Mouse (Mus musculus) testis, postnatal 14 days (tissue): ENCODE results near the gene Nme3.

Experiments
- DNase-seq: peaks from one replicate; pipeline ENCODE4 v3.0.0; 2021; ENCODE audit warnings: low spot score

The Nme3 gene

GRCm38 (mm10) chr17:24881738-24882440 is 14.4 kb upstream of the Nme3 start:
- no peak for DNase-seq

- no peak for DNase-seq
Measured at GRCm38 (mm10) chr17:24884391-24884790, 11.9 kb upstream of the Nme3 start.

DNA sequence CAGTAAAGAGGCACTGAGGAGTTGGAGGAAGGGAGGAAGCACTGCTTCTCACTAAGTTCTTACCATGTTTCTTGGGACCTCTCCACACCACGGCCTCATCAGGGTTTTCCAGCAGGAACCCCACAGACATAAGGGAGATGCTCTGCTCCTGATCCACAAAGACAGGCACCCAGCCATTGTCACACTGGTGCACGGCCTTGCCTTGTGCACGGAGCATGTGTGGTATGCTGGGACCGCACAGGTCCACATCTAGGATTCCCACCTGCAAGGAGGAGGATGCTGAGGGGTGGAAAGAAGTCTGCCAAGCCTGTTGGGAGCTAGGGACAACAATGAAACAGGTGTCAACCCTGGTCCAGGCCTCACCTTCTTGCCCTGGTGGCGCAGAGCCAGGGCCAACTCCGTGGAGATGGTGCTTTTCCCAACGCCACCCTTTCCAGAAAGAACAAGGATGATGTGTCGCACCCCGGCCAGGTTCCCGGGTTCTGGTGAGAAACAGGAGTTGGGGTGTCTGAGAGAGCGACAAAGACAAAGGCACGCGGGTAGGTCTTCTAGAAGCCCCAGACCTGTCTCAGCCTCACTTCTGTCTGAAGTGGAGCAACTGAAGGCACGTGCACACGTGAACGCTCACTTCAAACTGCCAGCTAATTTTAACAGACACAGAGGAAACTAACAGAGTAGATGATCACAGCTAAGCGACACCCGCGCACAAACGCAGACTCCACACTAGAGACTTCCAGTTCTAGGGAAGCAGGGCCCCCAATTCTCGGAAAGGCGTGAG is 10.8 kb upstream of the Nme3 start:
- no peak for DNase-seq

DNA sequence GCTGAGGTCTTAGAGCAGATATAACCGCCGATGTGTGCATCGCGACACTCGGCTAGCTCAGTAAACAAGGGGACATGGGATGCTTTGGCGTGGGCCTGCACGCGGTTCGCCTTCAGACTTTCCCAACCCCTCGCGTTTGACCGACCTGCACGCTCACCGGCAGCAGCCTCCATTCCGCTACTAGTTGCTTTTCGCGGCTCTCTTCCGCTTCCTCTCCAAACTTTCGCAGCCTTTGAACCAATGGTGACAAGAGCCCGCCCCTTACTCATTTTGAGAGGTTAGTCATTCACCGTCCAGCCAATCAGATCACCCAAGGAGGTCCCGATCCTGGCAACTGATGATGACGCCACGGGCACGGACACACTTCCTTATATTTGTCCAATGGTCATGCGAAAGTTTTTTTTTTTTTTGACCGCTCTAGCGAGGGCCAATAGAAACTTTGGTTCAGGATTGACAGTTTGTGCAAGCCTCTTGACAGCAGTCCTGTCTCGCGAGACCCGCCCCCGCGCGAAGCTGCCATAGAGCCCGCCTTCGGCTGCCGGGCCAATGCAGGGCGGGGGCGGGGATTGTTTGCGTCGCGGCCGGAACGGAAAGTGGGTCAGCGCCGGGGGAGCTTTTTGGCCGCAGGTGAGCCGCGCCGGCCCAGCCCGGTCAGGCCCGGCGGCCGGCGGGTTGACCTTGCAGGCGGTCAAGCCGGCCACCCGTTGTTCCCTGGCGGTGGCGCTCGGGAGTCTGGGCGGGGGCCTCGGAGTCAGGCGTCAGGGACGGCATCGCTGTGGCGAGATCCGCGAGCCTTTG is 10.0 kb upstream of the Nme3 start, which contains the start of the genes Nubp2 and Spsb3:
Gene Nubp2 (minus strand): TSS at position 216 of the 798 bp plus-strand sequence.
Gene Spsb3 (plus strand): TSS at position 510 of the 798 bp plus-strand sequence.
- peak; percentile 99 for DNase-seq

- DNase-seq = no peak
Measured at GRCm38 (mm10) chr17:24886932-24887271, 9.4 kb upstream of the Nme3 start.

DNA sequence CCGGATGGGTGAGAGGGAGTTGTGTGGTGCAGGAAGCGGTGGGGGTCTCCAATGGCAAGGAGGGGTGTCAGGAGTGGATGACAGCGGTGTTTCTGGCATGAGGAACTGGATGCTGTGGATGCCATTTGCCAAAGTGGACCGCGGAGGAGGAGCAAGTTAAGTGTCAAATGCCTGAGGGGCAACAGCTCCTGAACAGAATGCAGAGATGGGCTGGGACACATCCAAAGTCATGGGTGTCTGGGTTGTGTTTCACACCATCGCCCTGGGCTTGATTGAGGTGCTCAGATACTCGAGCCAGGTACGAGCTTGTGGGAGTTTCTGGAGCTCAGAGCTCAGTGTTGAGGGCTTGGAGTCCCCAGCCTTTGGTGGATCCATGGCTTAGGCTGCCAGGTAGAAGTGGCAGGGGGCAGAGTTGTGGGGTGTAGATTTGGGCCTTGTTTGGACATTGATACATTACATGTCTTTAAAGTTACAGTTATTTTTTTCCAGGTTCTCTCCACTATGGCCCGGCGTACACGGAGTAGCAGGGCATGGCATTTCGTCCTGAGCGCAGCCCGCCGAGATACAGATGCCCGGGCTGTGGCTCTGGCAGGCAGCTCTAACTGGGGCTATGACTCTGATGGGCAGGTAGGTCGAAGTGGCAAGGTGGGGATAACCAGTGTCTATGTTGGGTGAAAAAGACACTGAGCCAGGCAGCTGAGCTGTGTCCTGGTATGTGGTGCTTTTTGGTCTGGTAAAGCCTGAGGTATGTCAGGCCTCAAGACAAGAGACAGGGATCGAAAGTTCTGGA is 8.8 kb upstream of the Nme3 start:
- no peak for DNase-seq

DNA sequence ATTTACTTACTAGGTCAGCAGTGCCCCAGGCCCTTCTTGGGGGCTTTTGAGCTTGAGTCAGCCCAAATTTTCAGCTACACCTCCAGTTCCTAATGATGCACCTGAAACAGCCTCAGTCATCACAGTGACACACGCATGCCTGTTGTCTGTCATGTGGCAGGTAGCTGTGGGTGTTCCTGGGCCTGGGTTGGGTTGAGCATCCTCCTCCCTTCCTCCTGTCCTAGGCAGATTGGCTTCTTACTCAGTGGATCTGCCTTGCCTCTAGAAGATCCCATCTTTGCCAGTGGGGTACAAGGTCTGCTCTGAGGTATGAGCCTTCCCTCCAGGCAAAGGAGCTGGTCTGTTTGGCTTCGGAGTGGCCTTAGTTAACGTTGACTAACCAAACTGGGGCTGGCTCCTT is 7.4 kb upstream of the Nme3 start:
- DNase-seq = no peak

DNA sequence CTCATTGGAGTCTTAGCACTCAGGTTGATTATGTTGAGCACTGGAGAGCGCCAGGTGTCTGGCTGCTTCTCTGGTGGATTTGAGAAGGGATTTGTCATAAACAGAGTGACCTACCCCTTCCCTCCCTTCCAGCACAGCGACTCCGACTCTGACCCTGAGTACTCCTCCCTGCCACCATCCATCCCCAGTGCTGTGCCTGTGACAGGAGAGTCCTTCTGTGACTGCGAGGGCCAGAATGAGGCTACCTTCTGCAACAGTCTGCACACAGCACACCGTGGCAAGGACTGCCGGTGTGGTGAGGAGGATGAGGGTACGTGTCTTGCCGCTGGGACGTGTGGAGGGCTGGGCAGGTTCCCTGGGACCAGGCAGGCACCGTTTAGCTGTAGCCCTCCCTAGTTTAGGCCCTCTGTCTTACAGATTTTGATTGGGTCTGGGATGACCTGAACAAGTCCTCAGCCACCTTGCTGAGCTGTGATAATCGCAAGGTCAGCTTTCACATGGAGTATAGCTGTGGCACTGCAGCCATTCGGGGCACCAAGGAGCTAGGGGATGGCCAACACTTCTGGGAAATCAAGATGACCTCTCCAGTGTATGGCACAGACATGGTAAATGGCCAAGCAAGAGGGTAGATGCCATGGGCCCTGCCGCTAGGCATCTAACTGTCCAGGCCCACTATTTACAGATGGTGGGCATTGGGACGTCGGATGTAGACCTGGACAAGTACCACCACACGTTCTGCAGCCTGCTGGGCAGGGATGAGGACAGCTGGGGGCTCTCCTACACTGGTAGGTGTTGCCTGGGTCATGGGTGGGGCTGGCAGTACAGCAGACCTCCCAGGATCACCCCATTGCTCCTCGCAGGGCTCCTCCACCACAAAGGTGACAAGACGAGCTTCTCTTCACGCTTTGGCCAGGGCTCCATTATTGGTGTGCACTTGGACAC is 5.9 kb upstream of the Nme3 start:
- no peak for DNase-seq

DNA sequence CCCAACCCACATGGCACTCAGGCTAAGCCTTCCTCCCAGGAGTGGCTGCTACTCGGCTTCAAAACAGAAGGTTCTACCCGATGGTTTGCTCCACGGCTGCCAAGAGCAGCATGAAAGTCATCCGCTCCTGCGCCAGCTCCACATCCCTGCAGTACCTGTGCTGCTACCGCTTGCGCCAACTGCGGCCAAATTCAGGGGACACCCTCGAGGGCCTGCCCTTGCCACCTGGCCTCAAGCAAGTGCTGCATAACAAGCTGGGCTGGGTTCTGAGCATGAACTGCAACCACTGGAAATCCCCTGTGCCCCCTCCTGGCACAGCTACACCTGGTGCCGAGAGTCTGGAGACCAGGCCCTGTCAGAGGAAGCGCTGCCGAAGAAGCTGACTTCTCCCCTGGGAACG is 5.0 kb upstream of the Nme3 start:
- DNase-seq = no peak

DNA sequence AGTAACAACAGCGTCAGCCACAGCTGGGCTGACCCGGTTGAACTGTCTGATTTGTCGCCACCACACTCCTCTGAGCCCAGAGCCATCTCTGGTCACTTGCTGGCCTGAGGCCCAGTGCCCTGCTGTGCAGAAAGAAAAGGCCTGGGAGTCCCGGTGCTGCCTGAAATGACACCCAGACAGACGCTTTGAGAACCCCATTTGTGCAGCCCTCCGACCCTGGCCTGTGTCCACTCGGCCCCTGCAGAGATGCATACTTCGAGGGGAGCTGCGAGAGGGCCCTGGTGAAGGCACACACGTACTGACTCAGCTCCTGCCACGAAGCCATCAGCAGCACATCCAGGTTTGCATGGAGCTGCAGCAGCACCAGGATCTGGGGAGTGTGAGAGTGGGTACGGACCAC is 3.5 kb upstream of the Nme3 start:
- DNase-seq = no peak

DNA sequence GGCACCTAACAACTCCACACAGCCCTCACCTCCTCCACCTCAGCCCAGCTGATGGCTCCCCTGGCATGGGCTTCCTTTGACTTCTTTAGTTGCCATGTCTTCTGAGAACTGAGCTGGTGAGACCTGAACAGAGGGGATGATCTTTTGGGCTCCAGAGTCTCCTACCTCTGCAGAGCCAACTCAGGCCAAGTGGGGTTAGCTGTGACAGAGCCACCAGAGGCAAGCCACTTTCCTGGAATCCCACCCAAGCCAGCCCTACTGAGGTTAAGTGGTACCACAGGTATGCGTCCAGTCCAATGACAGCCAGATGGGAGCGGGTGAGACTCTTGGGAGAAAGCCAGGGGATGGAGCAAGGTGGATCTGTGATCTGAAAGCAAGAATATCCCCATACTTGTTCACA is 3.0 kb upstream of the Nme3 start:
- DNase-seq = no peak

GRCm38 (mm10) chr17:24894061-24894994 is 2.0 kb upstream of the Nme3 start:
- DNase-seq = no peak

DNA sequence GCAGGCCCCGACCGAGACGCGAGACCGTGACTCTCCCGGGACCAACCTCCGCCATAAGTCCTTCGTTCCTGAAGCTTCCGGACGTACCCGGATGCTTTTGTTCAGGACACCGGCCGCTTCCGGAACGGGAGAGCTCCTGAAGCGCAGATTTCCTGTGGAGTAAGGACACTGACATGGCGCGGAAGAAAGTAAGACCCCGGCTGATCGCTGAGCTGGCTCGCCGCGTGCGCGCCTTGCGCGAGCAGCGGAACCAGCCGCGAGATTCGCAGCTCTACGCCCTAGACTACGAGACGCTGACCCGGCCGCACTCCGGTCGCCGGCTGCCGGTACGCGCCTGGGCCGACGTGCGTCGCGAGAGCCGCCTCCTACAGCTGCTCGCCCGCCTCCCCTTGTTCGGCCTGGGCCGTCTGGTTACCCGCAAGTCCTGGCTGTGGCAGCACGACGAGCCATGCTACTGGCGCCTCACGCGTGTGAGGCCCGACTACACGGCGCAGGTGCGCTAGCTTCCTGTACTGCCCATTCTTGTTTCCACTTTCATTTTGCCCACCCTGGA is 1.2 kb upstream of the Nme3 start, which contains the start of the genes Eme2 and Mrps34:
Gene Eme2 (minus strand): TSS at position 93 of the 553 bp plus-strand sequence.
Gene Mrps34 (plus strand): TSS at position 122 of the 553 bp plus-strand sequence.
- DNase-seq = peak; percentile 83

- no peak for DNase-seq
Measured at GRCm38 (mm10) chr17:24895571-24896240, 594 bp upstream of the Nme3 start.

DNA sequence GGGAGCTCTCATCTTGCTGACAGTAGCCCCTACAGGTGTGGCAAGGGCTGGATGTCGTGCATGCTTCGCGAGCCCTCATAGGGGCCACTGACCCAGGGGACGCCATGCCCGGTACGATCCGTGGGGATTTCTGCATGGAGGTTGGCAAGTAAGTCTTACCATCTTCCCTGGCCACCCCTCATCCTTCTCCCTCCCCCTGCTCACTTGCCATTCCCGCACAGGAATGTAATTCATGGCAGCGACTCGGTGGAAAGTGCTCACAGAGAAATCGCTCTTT is 631 bp downstream of the Nme3 start:
- no peak for DNase-seq

GRCm38 (mm10) chr17:24897600-24897999 is 1.3 kb downstream of the Nme3 start:
- DNase-seq = no peak

DNA sequence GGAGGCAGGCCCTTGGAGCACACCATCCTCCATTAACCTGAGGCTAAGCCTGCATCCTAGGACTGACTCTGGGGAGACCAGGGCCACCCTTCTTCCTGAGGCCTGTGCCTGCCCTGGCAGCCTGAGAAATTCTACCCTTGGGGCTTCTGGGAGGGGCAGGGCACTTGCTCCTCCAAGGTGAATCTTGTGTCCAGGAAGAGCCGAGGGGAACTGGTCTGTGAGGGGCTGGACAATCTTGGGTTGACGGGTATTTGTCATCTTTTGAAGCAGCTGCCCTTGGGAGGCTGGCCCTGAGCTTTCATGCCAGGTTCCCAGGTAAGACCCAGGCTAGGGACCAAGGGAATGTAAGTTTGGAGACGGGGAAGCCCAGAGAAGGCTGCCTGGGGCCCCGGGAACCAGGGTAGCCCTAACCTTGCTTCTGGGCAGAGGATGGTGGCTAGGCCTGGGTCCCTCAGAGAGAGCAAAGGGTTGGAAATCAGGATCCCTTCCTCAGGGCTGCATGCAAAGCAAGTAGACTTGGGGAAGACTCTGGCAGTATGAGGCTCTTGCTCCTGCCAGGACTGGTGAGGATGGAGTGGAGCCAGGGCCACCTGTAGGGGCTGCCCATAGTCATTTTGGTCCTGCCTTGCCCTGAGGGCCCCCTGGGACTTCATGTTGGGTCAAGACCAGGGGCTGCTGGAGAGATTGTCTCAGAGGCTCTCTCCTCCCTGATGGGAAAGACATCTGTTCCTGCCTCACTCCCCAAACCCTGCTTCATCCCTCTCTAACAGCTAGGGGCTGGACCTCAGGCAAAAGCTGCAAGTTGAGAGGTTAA is 1.9 kb downstream of the Nme3 start:
- no peak for DNase-seq

DNA sequence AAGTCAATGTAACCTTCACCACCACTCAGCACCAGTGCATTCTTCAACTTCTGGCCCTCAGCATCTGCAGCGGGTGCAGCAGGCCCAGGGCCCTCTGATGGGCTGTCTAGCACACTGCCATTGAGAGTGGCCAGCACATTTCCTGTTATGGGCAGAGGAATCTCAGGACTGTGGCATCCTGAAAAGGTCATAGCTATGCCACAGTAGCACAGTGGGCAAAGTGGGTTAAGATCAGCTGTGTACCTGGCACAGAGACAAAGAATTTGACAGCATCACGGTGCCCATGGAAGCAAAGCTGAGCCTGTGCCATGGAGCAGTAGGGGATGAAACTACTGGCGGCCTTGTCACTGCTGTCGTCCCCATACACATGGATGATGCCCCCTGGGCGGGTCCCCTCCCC is 2.9 kb downstream of the Nme3 start:
- DNase-seq = no peak
